Mouse (Mus musculus) limb, embryonic 10.5 days (tissue): ENCODE data around the gene Cul5. TPM values are rescaled to one million over a fixed set of nuclear protein-coding genes. Genes with fewer than 3 reads are reported as not detected.

Experiments used
- DNase-seq: peaks from one replicate; pipeline ENCODE4 v3.0.0-alpha.2; 2017; ENCODE audit warnings: low spot score
- H3K27ac ChIP-seq: fragments of 300-500 bp; sonication (generic); 2 replicates; pipeline ENCODE4 v1.5.1; 2016; ENCODE audit warnings: mild to moderate bottlenecking
- H3K27me3 ChIP-seq: fragments of 300-500 bp; sonication (generic); 2 replicates; pipeline ENCODE4 v1.6.1; 2016; ENCODE audit warnings: low read depth, mild to moderate bottlenecking; ENCODE audit not compliant: poor library complexity, severe bottlenecking
- H3K36me3 ChIP-seq: fragments of 300-500 bp; sonication (generic); 2 replicates; pipeline ENCODE4 v1.6.1; 2016; ENCODE audit warnings: mild to moderate bottlenecking, moderate library complexity
- H3K4me1 ChIP-seq: fragments of 300-500 bp; sonication (generic); 2 replicates; pipeline ENCODE4 v1.6.1; 2016
- H3K4me3 ChIP-seq: fragments of 300-500 bp; sonication (generic); 2 replicates; pipeline ENCODE4 v1.5.1; 2016; ENCODE audit warnings: mild to moderate bottlenecking, moderate library complexity
- H3K9me3 ChIP-seq: fragments of 300-500 bp; sonication (generic); replicated peaks from 2 replicates; pipeline ENCODE4 v1.6.1; 2016; ENCODE audit warnings: mild to moderate bottlenecking
- WGBS: fragments of 180-500 bp; shearing (Covaris S2); methylation state at CpG from one replicate; pipeline ENCODE4 v1.1.7; 2016; 5-methylcytosine and 5-hydroxymethylcytosine counted together
- polyA plus RNA-seq: library from polyadenylated mRNA; unstranded; fragments of >200 nt; fragmentation: Nextera tagmentation; extraction: Ambion mirVana; gene quantifications from 2 replicates; pipeline ENCODE4 v1.2.1, GENCODE M21; 2016

Cul5 gene
- polyA plus RNA-seq, 1 experiment from 2014 or later, result 41.7 TPM

GRCm38 (mm10) chr9:53666665-53667019, 3.2 kb downstream of the Cul5 start:
- Histone ChIP-seq H3K27ac (peak overlapping the region; percentile 99), H3K4me3 (peak overlapping the region; percentile 97), H3K9me3 (no peaks in the 10 kb centered on the region), H3K4me1 (peaks cover 13% of the 10 kb centered on the region), H3K27me3 (no peaks in the 10 kb centered on the region), H3K36me3 (peaks cover 9% of the 10 kb centered on the region; the same call in 1 of the 2 replicates)
- DNase-seq, result no peak
- WGBS, result under 1% methylated on average over 28 of the region's 28 CpGs

- Histone ChIP-seq H3K36me3 (peaks cover 9% of the 10 kb centered on the region; the same call in 1 of the 2 replicates), H3K27ac (no peak overlapping the region), H3K27me3 (no peaks in the 10 kb centered on the region), H3K4me3 (peak overlapping the region; percentile 97; the same call in 1 of the 2 replicates), H3K9me3 (no peaks in the 10 kb centered on the region), H3K4me1 (peaks cover 13% of the 10 kb centered on the region)
- DNase-seq, result no peak
These were observed 4.4 kb downstream of the Cul5 start for GRCm38 (mm10) chr9:53665428-53665827.

- Histone ChIP-seq H3K4me3 (no peak overlapping the region), H3K9me3 (no peaks in the 10 kb centered on the region), H3K27me3 (no peaks in the 10 kb centered on the region), H3K4me1 (peaks cover 10% of the 10 kb centered on the region), H3K27ac (no peak overlapping the region), H3K36me3 (peaks cover 9% of the 10 kb centered on the region; the same call in 1 of the 2 replicates)
- no peak for DNase-seq
- WGBS, result 91% methylated on average over 2 of the region's 2 CpGs
These were observed 5.0 kb downstream of the Cul5 start for GRCm38 (mm10) chr9:53664819-53665218.

DNA sequence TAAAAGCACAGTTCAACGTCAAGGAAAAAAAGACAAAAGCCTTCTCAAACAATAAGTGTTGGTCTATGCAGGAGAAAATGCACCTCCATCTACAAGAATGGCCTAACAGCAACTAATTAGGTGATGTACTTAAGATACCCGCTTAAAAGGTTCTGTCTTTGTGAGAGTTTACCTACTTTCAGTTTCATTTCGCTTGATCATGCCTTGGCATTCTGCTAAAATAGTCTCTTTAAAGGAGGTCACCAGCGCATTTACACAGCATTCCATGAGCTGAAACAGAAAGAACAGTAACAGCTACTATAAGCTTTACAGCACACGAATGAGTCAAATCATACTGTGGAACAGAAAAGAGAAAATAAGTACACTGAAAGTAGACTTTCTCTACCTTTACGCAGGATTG, 35.0 kb downstream of the Cul5 start:
- no peaks in the 10 kb centered on the region for H3K9me3 ChIP-seq
- WGBS, result 97% methylated on average over 6 of the region's 6 CpGs
- no peak for DNase-seq
- no peaks in the 10 kb centered on the region for H3K4me1 ChIP-seq
- no peak overlapping the region for H3K27ac ChIP-seq
- H3K4me3 ChIP-seq, result no peak overlapping the region
- H3K36me3 ChIP-seq, result peaks cover 93% of the 10 kb centered on the region
- H3K27me3 ChIP-seq, result no peaks in the 10 kb centered on the region

DNA sequence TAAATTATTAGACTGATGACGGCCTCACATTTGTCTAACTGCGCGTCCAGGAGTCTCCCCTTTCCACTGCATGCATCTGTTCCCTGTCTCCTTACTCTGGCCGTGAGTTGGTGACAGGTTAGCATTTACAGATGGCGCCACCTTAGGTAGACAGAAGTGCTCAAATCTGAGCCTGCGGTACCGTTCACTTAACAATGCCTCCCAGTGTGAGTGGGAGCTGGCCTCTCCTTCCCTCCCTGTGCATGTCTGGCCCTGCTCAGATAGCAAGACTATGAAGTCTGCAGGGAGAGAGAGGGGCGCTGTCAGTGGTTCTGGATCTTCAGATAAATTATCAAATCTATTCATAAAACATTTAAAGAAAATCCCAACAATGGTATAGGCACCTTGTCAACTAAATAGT, 54.6 kb downstream of the Cul5 start:
- WGBS, result 86% methylated on average over 8 of the region's 8 CpGs
- H3K9me3 ChIP-seq, result no peaks in the 10 kb centered on the region
- peaks cover 58% of the 10 kb centered on the region for H3K36me3 ChIP-seq
- no peak overlapping the region for H3K27ac ChIP-seq
- no peak for DNase-seq
- no peak overlapping the region for H3K4me3 ChIP-seq
- H3K27me3 ChIP-seq, result no peaks in the 10 kb centered on the region
- H3K4me1 ChIP-seq, result no peaks in the 10 kb centered on the region

DNA sequence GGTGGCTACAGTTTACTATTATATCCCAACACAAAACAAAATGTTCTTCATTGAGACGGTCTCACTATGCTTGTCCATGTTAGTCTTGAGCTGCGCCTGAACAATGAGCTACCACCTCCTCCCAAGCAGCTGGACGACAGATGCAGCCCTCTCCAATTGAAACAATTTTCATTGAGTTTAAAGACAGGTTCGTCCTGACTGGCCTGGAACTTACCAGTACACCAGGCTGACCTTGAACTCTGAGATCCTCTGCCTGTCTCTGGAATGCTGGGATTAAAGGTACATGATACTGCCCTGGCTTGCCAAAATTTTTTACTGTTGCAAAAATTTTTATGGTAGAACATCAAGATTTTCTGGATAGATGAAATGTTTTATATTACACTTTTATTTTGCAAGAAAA, 55.5 kb downstream of the Cul5 start:
- WGBS, result 87% methylated on average over 4 of the region's 4 CpGs
- DNase-seq, result no peak
- no peak overlapping the region for H3K27ac ChIP-seq
- H3K36me3 ChIP-seq, result peaks cover 48% of the 10 kb centered on the region
- no peaks in the 10 kb centered on the region for H3K27me3 ChIP-seq
- no peak overlapping the region for H3K4me3 ChIP-seq
- peaks cover 8% of the 10 kb centered on the region; the same call in 1 of the 2 replicates for H3K4me1 ChIP-seq
- no peaks in the 10 kb centered on the region for H3K9me3 ChIP-seq

GRCm38 (mm10) chr9:53609968-53610781, 59.6 kb downstream of the Cul5 start, which contains the start of gene Acat1:
Gene Acat1 (minus strand): TSS chr9:53610382.
- Histone ChIP-seq H3K9me3 (no peaks in the 10 kb centered on the region), H3K27ac (peak within 1 kb of the TSS; percentile 82), H3K36me3 (peaks cover 9% of the 10 kb centered on the region), H3K27me3 (no peaks in the 10 kb centered on the region), H3K4me1 (peaks cover 8% of the 10 kb centered on the region; the same call in 1 of the 2 replicates), H3K4me3 (peak within 1 kb of the TSS; percentile 69)
- WGBS, result 7% methylated on average over 51 of the region's 52 CpGs
- DNase-seq, result peak; percentile 85

DNA sequence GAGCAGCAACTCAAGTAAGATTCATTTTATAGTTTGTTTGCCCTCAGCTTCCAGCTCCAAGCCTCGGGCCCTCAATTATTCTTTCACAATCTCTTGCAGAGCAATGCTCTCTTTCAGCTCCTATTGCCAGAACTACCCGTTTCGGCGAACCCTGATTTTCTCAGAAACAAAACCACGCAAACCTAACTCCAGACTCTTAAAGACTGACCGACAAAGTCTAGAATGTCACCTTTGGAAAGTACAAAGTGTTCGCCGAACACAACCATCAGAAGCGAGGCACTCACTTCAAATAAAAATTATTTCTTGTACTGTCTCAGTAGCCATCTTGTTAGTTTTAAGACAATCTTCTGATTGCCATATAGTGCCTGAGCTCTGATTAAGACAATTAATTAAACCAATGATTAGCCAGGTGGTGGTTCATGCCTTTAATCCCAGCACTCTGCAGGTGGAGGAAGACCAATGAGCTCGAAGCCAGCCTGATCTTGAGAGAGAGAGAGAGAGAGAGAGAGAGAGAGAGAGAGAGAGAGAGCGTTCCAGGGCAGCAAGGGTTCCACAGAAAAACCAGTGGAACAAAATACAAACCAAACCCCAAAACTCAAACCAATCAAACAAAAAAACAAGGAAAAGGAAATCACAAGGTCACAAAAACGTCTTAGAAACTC, 60.4 kb downstream of the Cul5 start:
- H3K4me1 ChIP-seq, result peaks cover 8% of the 10 kb centered on the region; the same call in 1 of the 2 replicates
- peak overlapping the region; percentile 82 for H3K27ac ChIP-seq
- H3K27me3 ChIP-seq, result no peaks in the 10 kb centered on the region
- no peak for DNase-seq
- 85% methylated on average over 12 of the region's 12 CpGs for WGBS
- peak overlapping the region; percentile 69 for H3K4me3 ChIP-seq
- H3K36me3 ChIP-seq, result 0 out of 2 replicates have a peak, but pooled peaks cover 8% of the 10 kb centered on the region
- no peaks in the 10 kb centered on the region for H3K9me3 ChIP-seq

GRCm38 (mm10) chr9:53607816-53608215, 62.0 kb downstream of the Cul5 start:
- no peaks in the 10 kb centered on the region for H3K27me3 ChIP-seq
- WGBS, result 90% methylated on average over 4 of the region's 4 CpGs

GRCm38 (mm10) chr9:53607192-53607591, 62.6 kb downstream of the Cul5 start:
- Histone ChIP-seq H3K9me3 (no peaks in the 10 kb centered on the region), H3K4me1 (peaks cover 8% of the 10 kb centered on the region; the same call in 1 of the 2 replicates), H3K27me3 (no peaks in the 10 kb centered on the region), H3K27ac (no peak overlapping the region), H3K4me3 (no peak overlapping the region), H3K36me3 (no peaks in the 10 kb centered on the region)
- WGBS, result 90% methylated on average over 3 of the region's 3 CpGs
- DNase-seq, result no peak

More at GRCm38 (mm10) chr9:53607816-53608215, 62.0 kb downstream of the Cul5 start:
- no peaks in the 10 kb centered on the region for H3K36me3 ChIP-seq
- no peak overlapping the region for H3K4me3 ChIP-seq
- peaks cover 8% of the 10 kb centered on the region; the same call in 1 of the 2 replicates for H3K4me1 ChIP-seq
- DNase-seq, result no peak
- H3K27ac ChIP-seq, result no peak overlapping the region
- no peaks in the 10 kb centered on the region for H3K9me3 ChIP-seq

DNA sequence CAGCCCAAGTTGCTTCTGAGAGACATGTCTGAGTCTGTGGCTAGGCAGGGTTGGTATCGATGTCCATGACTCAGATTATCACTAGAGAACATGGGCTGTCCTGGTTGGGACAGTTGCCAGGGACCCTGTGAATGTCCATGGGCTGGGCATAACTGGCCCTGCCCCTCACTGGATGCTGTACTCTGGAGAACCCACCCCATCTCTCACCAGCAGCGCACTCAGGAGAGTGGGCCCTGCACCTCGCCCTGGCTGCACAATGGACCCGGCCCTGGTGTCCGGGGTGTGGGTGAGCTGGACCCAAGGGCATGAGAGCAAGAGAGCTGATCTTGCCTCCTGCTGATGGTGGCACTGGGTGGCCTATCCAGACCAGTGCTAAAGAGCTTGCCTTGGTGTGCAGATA, 64.9 kb downstream of the Cul5 start:
- WGBS, result 92% methylated on average over 5 of the region's 5 CpGs
- Histone ChIP-seq H3K9me3 (no peaks in the 10 kb centered on the region), H3K27me3 (no peaks in the 10 kb centered on the region), H3K4me1 (peaks cover 5% of the 10 kb centered on the region; the same call in 1 of the 2 replicates), H3K36me3 (no peaks in the 10 kb centered on the region), H3K27ac (no peak overlapping the region), H3K4me3 (no peak overlapping the region)
- no peak for DNase-seq

DNA sequence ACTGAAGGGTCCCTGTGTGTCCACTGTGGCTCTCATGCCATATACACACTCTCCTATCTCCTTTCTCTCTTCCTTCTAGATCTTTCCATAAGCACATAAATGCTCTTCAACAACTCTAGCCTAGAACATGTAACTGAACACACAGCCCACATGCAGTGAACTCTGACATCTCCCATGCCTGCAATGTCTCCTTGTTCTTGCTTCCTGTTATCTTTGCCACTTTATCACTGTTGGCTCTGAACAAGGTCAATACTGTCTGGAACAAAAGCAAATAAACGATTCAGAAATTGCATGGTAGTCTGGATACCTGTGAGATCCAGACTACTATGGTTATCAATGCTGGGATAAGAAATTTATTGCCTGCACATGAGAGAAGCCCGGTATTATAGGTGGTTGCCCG, 66.0 kb downstream of the Cul5 start:
- WGBS, result 88% methylated on average over 3 of the region's 3 CpGs
- no peaks in the 10 kb centered on the region for H3K4me1 ChIP-seq
- no peak overlapping the region for H3K27ac ChIP-seq
- no peaks in the 10 kb centered on the region for H3K9me3 ChIP-seq
- no peak for DNase-seq
- no peaks in the 10 kb centered on the region for H3K36me3 ChIP-seq
- no peak overlapping the region for H3K4me3 ChIP-seq
- no peaks in the 10 kb centered on the region for H3K27me3 ChIP-seq

DNA sequence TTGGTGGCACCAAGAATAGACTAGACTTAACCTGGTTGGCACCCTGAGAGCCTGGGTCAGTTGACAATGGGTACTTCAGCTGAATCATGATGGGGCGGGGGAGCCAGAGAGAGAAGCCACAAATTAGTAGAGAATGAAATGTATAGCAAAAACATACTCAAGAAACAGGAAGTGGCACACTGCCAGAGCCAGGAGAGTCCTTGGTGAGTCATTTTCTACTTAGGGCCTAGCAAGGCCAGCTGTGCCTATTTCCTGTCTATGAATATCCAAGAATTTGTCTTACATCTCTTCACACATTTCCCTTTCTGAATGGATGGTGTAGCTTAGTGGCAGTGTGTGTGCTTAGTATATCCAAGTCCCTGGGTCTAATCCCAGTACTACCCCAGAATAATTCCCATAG, 66.4 kb downstream of the Cul5 start:
- Histone ChIP-seq H3K4me3 (no peak overlapping the region), H3K27ac (no peak overlapping the region), H3K27me3 (no peaks in the 10 kb centered on the region), H3K4me1 (no peaks in the 10 kb centered on the region), H3K9me3 (no peaks in the 10 kb centered on the region), H3K36me3 (no peaks in the 10 kb centered on the region)
- DNase-seq, result no peak
- WGBS, result 100% methylated on average over 1 of the region's 1 CpGs
